Mouse (Mus musculus) hindbrain, embryonic 11.5 days (tissue): ENCODE data around the gene Pbld2. TPM values are rescaled to one million over a fixed set of nuclear protein-coding genes. Genes with fewer than 3 reads are reported as not detected.

Experiments
- ATAC-seq: fragments of 200-750 bp; cut with Nextera tagmentation; 2 replicates; pipeline ENCODE4 v1.8.0; 2017; ENCODE audit warnings: mild to moderate bottlenecking, moderate TSS enrichment, moderate library complexity; ENCODE audit not compliant: low FRiP score
- DNase-seq: peaks from one replicate; pipeline ENCODE4 v3.0.0-alpha.2; 2015; ENCODE audit warnings: low spot score
- H3K27ac ChIP-seq: fragments of 300-500 bp; sonication (generic); 2 replicates; pipeline ENCODE4 v1.5.1; 2014; ENCODE audit warnings: mild to moderate bottlenecking, low read depth, low read length
- H3K27me3 ChIP-seq: fragments of 300-500 bp; sonication (generic); 2 replicates; pipeline ENCODE4 v1.6.1; 2014; ENCODE audit warnings: mild to moderate bottlenecking, low read length, moderate library complexity, mixed read lengths; ENCODE audit not compliant: control insufficient read depth, insufficient read depth
- H3K36me3 ChIP-seq: fragments of 300-500 bp; sonication (generic); 2 replicates; pipeline ENCODE4 v1.6.1; 2014; ENCODE audit warnings: mild to moderate bottlenecking, low read length, moderate library complexity, mixed read lengths; ENCODE audit not compliant: control insufficient read depth, insufficient read depth
- H3K4me1 ChIP-seq: fragments of 300-500 bp; sonication (generic); replicated peaks from 2 replicates; pipeline ENCODE4 v1.6.1; 2014; ENCODE audit warnings: low read length, mixed read lengths; ENCODE audit not compliant: control insufficient read depth, insufficient read depth
- H3K4me2 ChIP-seq: fragments of 300-500 bp; sonication (generic); replicated peaks from 2 replicates; pipeline ENCODE4 v1.6.1; 2014; ENCODE audit warnings: mild to moderate bottlenecking, low read depth, low read length
- H3K4me3 ChIP-seq: fragments of 300-500 bp; sonication (generic); 2 replicates; pipeline ENCODE4 v1.5.1; 2014; ENCODE audit warnings: low read depth, low read length
- H3K9ac ChIP-seq: fragments of 300-500 bp; sonication (generic); 2 replicates; pipeline ENCODE4 v1.6.1; 2014; ENCODE audit warnings: low read depth, low read length
- H3K9me3 ChIP-seq: fragments of 300-500 bp; sonication (generic); 2 replicates; pipeline ENCODE4 v1.6.1; 2016; ENCODE audit warnings: low read length; ENCODE audit not compliant: control insufficient read depth
- WGBS: fragments of 180-500 bp; shearing (Covaris S2); extraction: QIAGEN DNeasy Blood & Tissue Kit; methylation state at CpG from one replicate; pipeline ENCODE4 v1.1.7; 2014; 5-methylcytosine and 5-hydroxymethylcytosine counted together
- polyA plus RNA-seq: library from polyadenylated mRNA; unstranded; fragments of >200 nt; fragmentation: Nextera tagmentation; extraction: Ambion mirVana; gene quantifications from 2 replicates; pipeline ENCODE4 v1.2.1, GENCODE M21; 2014

Pbld2 gene
- polyA plus RNA-seq, 1 experiment from 2014 or later, result 1.3 TPM

DNA sequence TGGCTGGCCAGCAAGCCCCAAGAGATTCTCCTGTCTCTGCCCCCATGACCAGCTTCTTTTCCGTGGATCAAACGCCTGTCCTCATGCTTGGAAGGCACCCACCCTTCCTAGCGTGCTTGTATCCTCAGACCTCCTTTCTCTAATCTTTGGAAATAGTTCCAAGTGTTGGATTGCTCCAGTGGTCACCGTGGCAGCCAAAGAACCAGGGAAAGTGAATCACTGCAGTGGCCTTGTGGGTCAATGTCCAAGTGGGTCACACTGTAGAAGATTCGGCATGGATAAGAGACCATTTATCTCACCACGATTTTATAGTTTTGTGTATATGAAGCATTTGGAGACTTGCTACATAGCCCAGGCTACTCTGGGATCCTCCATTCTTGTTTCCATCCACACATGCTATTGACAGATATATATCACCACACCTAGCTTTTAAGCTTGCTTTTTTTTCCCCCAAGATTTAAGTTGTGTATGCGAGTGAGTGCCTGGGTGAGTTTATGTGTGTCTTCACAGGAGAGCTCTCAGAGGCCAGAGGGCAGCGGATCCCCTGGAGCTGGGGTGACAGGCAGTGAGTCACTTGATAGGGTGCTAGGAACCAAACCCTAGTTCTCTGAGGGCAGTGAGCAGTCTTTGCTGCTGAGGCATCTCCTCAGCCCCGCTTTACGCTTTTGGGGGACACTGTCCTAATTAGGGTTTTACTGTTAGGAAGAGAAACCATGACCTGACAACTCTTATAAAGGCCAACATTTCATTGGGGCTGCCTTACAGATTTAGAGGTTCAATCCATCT lies 3.5 kb downstream of the Pbld2 start:
- no peak for DNase-seq
- Histone ChIP-seq H3K9me3 (no peaks in the 10 kb centered on the region), H3K27me3 (no peaks in the 10 kb centered on the region), H3K9ac (no peak overlapping the region), H3K4me1 (no peaks in the 10 kb centered on the region; the same call in 1 of the 2 replicates), H3K4me2 (no peak overlapping the region), H3K4me3 (no peak overlapping the region), H3K27ac (peak overlapping the region; percentile 100), H3K36me3 (no peaks in the 10 kb centered on the region)
- 86% methylated on average over 10 of the region's 10 CpGs for WGBS
- no peak for ATAC-seq

DNA sequence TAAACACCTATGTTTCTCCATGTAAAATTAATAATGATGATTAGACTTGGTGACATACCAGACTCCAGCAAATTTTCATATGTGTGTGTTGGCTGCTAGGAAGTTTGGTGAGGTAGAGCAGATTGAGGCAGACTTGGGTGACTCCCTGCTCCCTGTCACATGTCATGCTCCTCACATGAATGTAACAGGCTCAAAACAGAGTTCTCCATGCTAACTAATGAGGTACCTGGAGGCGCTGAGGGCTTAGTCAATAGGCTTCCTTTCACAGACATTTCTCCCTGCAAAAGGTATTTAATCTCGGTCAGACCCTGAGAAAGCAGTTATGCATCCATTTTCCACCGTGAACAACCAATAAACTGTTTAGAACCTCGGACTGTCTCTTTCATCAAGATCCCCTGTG lies 4.3 kb downstream of the Pbld2 start:
- H3K36me3 ChIP-seq, result no peaks in the 10 kb centered on the region
- ATAC-seq (no peak), DNase-seq (no peak)
- WGBS, result 60% methylated on average over 4 of the region's 4 CpGs
- no peak overlapping the region for H3K9ac ChIP-seq
- no peak overlapping the region for H3K4me3 ChIP-seq
- H3K4me2 ChIP-seq, result no peak overlapping the region
- no peaks in the 10 kb centered on the region; the same call in 1 of the 2 replicates for H3K4me1 ChIP-seq
- no peaks in the 10 kb centered on the region for H3K27me3 ChIP-seq
- H3K27ac ChIP-seq, result no peak overlapping the region
- H3K9me3 ChIP-seq, result no peaks in the 10 kb centered on the region

- no peaks in the 10 kb centered on the region for H3K9me3 ChIP-seq
- H3K9ac ChIP-seq, result no peak overlapping the region
- no peak overlapping the region for H3K4me3 ChIP-seq
- H3K36me3 ChIP-seq, result no peaks in the 10 kb centered on the region
- DNase-seq, result no peak
- no peak overlapping the region for H3K27ac ChIP-seq
- no peaks in the 10 kb centered on the region; the same call in 1 of the 2 replicates for H3K4me1 ChIP-seq
- H3K4me2 ChIP-seq, result no peak overlapping the region
- WGBS, result 83% methylated on average over 3 of the region's 3 CpGs
- ATAC-seq, result no peak
- H3K27me3 ChIP-seq, result no peaks in the 10 kb centered on the region
Measured at GRCm38 (mm10) chr10:63032267-63032666, 8.2 kb downstream of the Pbld2 start.

DNA sequence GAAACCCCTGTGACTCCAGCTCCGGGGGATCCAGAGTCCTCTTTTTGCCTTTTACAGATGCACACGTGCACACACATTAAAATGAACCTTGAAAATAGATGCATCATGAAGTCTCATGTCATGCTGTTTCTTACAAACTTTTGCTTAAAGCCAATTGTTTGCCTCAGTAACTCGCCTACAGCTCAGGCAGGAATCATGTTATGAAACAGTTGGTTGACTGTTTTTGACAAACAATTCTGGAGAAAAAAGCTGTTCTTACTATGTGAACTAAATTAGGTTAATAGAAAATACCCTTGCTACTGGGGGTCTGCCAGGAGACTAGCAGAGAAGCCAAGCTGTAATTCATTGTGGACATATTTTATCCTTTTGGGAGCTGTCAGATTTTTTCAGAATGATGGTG lies 8.8 kb downstream of the Pbld2 start:
- Histone ChIP-seq H3K4me1 (no peaks in the 10 kb centered on the region; the same call in 1 of the 2 replicates), H3K9ac (no peak overlapping the region), H3K9me3 (no peaks in the 10 kb centered on the region), H3K4me2 (no peak overlapping the region), H3K27me3 (no peaks in the 10 kb centered on the region), H3K36me3 (no peaks in the 10 kb centered on the region), H3K4me3 (no peak overlapping the region), H3K27ac (no peak overlapping the region)
- 76% methylated on average over 3 of the region's 3 CpGs for WGBS
- DNase-seq (no peak), ATAC-seq (no peak)

- no peak overlapping the region for H3K4me2 ChIP-seq
- no peaks in the 10 kb centered on the region for H3K9me3 ChIP-seq
- H3K27ac ChIP-seq, result no peak overlapping the region
- no peak overlapping the region for H3K9ac ChIP-seq
- H3K4me1 ChIP-seq, result no peaks in the 10 kb centered on the region
- H3K4me3 ChIP-seq, result no peak overlapping the region
- no peak for ATAC-seq
- DNase-seq, result no peak
- H3K27me3 ChIP-seq, result no peaks in the 10 kb centered on the region
- 67% methylated on average over 14 of the region's 14 CpGs for WGBS
- H3K36me3 ChIP-seq, result no peaks in the 10 kb centered on the region
Measured at GRCm38 (mm10) chr10:63038571-63039320, 14.6 kb downstream of the Pbld2 start.

DNA sequence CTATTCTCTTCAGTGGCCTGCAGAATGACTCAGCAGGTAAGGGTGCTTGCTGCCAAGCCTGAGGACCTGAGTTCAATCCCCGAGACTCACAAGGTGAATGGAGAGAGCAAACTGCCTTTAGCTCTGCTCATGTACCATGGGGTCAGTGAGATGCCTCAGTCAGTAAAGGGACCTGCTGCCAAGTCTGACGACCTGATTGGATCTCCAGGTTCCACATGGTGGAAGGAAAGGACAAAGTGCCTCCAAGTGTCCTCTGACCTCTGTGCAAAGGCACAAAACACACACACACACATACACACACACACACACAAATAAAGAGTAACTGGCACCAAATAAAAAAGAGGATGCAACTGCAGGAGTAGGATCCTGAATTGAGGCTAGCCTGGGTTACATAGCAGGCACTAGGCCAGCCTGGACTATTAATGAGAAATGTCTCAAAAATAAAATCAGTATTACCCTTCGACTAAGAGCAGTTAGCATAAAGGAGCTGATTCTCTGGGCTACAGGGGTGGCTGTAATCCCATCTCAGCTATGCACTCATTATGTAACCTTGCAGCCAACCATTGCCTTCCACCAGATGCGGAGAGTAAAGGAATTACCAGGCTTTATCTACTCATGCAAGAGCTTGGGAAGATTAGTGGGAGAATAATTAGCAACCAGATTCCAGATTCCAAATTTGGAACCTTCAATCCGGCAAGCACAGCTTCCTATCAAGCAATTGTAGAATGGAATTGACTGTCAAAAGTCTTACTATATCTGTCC lies 15.9 kb downstream of the Pbld2 start:
- no peak overlapping the region for H3K9ac ChIP-seq
- H3K27ac ChIP-seq, result no peak overlapping the region
- no peak for DNase-seq
- H3K9me3 ChIP-seq, result no peaks in the 10 kb centered on the region
- 84% methylated on average over 5 of the region's 5 CpGs for WGBS
- H3K27me3 ChIP-seq, result no peaks in the 10 kb centered on the region
- no peaks in the 10 kb centered on the region for H3K36me3 ChIP-seq
- no peak overlapping the region for H3K4me2 ChIP-seq
- H3K4me1 ChIP-seq, result no peaks in the 10 kb centered on the region
- H3K4me3 ChIP-seq, result no peak overlapping the region
- ATAC-seq, result no peak

DNA sequence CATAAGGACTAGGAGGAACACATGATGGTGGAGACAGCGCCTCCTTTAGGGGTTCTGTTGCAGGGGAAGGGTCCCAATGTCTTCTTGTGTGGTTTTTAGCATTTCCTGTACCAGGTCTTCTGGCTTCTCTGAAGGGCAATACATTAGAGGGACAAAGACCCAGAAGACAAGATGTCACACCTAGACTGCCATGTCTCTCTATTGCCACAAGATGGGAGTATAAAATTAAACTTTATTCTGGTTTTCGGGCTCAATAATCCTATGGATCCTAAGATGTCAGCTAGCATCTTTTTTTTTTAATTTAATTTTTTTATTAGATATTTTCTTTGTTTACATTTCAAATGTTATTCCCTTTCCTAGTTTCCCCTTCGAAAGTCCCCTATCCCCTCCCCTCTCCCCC lies 19.0 kb downstream of the Pbld2 start:
- no peaks in the 10 kb centered on the region for H3K4me1 ChIP-seq
- DNase-seq (no peak), ATAC-seq (no peak)
- no peak overlapping the region for H3K9ac ChIP-seq
- H3K27me3 ChIP-seq, result no peaks in the 10 kb centered on the region
- no peaks in the 10 kb centered on the region for H3K9me3 ChIP-seq
- H3K4me2 ChIP-seq, result no peak overlapping the region
- WGBS, result 71% methylated on average over 3 of the region's 3 CpGs
- no peaks in the 10 kb centered on the region for H3K36me3 ChIP-seq
- H3K27ac ChIP-seq, result no peak overlapping the region
- no peak overlapping the region for H3K4me3 ChIP-seq

DNA sequence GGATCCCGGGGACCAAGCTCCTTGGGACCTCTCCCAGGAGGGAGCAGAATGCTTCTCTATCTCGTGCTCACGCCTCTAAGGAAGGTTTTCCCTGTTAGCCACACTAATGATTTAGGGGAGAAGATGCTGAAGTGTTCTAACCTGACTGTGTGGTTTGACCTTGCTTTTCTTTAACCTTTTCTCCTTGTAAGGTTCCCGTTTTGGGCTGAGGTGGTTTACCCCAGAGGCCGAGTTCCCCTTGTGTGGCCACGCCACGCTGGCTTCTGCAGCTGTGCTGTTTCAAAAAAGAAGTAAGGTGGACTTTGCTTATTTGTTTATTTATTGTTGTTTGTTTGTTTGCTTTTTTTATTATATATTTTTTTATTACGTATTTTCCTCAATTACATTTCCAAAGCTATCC lies 23.6 kb downstream of the Pbld2 start:
- no peak for ATAC-seq
- no peak overlapping the region for H3K4me2 ChIP-seq
- H3K27me3 ChIP-seq, result no peaks in the 10 kb centered on the region
- H3K9ac ChIP-seq, result no peak overlapping the region
- H3K4me1 ChIP-seq, result no peaks in the 10 kb centered on the region
- H3K9me3 ChIP-seq, result no peaks in the 10 kb centered on the region
- 93% methylated on average over 8 of the region's 8 CpGs for WGBS
- DNase-seq, result no peak
- H3K4me3 ChIP-seq, result no peak overlapping the region
- no peak overlapping the region for H3K27ac ChIP-seq
- H3K36me3 ChIP-seq, result no peaks in the 10 kb centered on the region
